Mouse (Mus musculus): ENCODE results near the gene Rgl1.
"Not testable (repeated sequence)": the region's sequence is repeated elsewhere in the genome, so short reads cannot be mapped to it uniquely, and the experiment has no call there.

The Rgl1 gene

DNA sequence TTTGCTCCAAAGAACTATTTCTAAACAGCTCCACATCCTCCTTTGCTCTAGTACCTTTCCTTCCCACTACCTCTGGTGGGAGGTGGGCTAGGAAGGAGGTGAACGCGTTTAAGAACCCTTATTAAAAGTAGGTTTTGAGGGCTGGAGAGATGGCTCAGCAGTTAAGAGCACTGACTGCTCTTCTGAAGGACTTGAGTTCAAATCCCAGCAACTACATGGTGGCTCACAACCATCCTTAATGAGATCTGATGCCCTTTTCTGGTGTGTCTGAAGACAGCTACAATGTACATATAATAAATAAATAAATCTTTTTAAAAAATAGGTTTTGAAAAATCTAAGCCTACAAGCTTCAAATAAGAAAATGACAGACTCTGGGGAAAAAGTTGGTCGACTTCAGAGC is 19.3 kb upstream of the Rgl1 start:
- DNase-seq (ENCODE audit: low spot score in 2 of 2) = not testable (repeated sequence)

DNA sequence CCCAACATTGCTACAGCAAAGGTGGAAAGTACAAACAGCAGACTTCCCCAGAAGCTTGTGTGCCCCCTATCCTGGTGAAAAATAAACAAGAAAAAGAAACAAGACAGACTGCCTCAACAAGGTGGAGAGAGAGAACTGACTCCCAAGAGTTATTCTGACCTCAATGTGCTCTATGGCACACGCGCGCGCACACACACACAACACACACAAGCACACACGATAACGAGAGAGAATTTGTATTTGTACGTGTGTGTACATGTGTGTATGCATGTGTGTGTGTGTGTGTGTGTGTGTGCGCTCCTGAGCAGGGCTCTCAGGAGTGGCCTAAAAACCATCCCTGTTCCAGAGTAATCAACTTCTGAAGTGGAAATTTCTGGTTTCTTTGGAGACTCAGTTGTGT is 18.5 kb upstream of the Rgl1 start:
- DNase-seq (ENCODE audit: low spot score in 2 of 2) = no peak

GRCm38 (mm10) chr1:152779071-152779737 is 13.1 kb upstream of the Rgl1 start:
- peak in 1 of 2 experiments; percentile 39 for DNase-seq (ENCODE audit: low spot score in 2 of 2)

DNA sequence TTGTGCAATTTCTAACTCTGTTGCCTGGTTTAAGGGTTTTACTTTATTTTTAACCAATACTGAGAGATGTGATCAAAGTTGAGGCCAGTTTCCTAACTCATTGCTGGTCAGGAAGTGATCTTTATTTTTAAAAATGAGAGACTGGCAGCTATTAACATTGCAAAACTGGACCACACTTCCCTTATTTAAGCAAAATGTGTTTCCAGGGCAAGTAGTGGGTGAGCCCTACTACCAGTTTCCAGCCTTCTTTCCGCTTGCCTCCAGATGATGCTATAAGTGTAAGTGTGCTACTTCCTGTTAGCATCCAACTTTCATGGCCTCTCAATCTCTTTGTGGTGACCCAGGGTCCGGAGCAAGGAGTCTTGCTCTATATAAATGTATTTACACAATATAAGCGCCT is 8.4 kb upstream of the Rgl1 start:
- DNase-seq (ENCODE audit: low spot score in 2 of 2) = not testable (repeated sequence)

- peak in 1 of 2 experiments; percentile 31 for DNase-seq (ENCODE audit: low spot score in 2 of 2)
These were observed 4.9 kb upstream of the Rgl1 start for GRCm38 (mm10) chr1:152771016-152771415.

GRCm38 (mm10) chr1:152767749-152768488 is 1.8 kb upstream of the Rgl1 start:
- DNase-seq (ENCODE audit: low spot score in 2 of 2) = peak; percentile 76 to 77

DNA sequence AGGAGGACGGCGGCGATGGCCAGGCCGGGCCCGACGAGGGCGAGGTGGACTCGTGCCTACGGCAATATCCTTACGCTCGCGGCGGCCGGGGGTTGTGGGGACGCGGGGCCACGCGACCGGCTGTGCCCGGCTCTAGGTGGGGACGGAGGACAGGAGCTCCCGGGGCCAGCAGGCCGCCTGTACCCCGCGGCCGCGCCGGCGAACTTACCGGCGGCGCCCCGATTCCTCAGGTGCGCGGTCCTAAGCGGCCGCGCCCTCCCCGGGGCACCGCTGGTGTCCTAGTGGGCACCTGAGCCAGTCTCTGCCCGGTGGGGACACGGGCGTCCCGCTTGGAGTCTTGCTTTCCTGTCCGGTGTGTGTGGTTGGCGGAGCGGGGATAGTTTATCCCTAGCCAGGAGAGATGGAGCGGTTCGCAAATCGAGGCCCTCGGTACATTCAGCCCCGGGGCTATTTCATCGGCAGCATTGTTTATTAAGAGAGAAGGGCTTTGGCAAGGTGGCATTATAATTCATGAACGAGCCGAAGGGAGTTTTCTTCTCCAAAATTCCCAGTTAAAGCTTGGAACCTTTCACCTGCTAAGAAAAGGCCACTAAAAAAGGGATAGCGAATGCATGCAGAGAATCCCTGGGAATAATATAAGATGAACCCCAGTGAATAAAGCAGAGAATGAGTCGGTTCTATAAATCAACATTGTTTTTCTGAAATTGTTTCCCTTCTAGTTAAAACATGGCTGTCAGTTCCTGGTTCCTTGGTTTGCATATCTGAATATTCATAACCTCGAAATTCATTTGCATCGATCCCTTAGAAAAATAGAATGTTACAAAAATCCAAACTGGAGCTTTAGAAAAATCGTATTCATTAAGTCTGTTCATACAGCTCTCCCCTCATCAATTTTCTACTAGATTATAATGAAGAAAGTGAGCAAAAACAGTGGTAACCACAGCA is 925 bp upstream of the Rgl1 start:
- no peak for DNase-seq (ENCODE audit: low spot score in 2 of 2)

DNA sequence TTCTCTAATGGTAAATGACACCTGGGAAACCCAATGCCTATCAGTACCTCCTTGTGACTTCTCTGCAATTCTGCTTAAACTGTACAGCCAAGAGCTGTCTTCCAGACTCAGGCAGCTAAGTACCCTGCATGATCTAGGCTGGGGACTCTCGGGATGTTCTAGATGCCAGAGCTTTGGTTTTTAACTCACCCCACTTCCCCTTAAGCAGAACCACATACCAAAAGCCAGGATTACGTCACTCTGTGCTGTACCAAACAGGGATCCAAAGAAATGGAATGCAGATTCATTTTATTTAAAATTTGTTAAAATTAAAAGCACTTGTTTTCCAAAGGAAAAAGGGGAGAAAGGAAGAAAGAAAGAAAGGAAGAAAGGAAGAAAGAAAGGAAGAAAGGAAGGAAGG is 4.4 kb downstream of the Rgl1 start:
- DNase-seq (ENCODE audit: low spot score in 2 of 2) = no peak

GRCm38 (mm10) chr1:152750312-152750965 is 15.7 kb downstream of the Rgl1 start, which contains the start of gene Apobec4:
Apobec4 (plus strand) TSS chr1:152750551.
- peak; percentile 38 to 60 for DNase-seq (ENCODE audit: low spot score in 2 of 2)

DNA sequence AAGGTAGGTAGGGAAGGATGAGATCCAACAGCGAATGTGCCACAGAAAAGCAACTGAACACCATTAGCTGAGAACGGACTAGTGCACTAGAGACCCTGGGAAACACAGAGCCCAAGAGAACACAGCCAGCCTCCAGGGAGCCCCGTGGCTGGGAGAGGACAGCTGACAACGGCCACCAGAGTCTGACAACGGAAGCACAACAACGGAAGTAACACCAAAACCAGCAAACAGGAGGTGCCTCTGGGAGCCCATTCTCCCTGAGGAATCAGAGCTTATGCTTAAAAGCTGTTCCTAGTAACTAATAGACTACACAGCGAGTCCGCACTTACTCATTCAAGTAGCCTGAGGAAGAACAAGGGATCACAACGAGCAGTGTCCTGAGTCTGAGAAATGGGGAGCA is 16.9 kb downstream of the Rgl1 start:
- no peak for DNase-seq (ENCODE audit: low spot score in 2 of 2)

DNA sequence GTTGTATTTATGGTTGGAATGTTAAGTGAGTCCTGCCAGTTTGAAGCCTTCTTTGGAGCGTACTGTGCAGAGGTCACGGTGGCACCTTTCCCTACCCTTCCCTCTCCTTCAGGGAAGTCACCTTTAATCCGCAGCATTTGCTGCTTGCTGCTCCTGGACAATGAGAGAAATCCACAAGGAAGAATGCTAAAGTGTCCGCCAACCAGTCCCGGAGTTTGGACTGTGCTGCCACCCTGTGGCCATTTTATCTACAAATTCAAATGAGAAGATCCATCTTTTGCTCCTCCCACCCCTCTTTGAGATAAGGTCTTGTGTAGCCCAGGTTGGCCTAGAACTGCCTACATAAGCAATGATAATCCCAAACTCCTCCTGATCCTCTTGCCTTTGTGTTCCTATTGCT is 19.7 kb downstream of the Rgl1 start:
- DNase-seq (ENCODE audit: low spot score in 2 of 2) = peak; percentile 55 to 67

DNA sequence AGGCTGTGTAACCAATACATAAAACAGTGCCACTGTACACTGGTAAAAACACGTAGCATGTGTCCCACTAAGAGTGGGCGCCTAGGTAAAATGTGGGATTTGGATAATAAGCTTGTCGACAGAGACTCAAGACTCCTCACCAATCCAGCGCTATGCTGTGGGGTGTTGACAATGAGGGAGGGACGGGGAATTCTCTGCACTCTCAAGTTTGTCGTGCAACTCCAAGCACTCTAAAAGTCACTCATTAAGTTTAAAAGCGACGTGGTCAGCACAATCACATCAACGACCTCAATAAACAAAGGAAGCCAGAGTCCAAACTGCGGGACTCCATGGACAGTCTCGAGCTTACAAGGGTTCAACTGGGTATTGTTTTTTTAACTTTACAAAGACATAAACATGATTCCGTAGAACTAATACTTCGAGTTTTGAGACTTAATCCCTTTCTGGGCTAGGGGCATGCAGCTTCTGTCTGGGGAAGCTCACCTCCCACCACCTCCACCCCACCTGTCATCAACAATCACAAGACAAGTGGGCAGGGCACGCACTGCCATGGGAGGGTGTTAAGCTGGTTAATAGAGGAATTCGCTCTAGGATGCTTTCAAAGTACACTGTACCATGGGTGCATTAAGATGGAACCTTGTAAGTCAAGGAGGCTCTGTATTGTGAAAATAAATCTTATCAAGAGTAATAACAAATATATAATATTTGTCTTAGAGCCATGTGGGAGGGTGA is 22.9 kb downstream of the Rgl1 start:
- DNase-seq (ENCODE audit: low spot score in 2 of 2) = no peak

DNA sequence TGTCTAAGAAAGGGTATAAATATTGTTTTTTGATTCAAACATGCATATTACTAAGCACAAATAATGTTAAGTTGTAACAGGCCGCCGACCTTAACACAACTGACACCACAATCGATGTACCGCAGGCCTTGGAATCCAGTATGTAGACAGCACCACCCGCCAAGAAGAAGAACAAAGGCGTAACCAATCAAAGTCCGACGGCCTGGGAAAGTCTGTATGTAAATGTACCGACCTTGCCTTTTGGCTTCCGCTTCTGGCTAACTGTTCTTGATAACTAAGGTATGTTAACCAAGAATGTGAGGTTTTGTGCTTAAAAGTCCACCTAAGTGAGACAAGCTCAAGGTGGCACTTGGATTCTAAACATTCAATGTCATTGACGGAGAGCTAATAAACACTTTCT is 26.8 kb downstream of the Rgl1 start:
- DNase-seq (ENCODE audit: low spot score in 2 of 2) = no peak

DNA sequence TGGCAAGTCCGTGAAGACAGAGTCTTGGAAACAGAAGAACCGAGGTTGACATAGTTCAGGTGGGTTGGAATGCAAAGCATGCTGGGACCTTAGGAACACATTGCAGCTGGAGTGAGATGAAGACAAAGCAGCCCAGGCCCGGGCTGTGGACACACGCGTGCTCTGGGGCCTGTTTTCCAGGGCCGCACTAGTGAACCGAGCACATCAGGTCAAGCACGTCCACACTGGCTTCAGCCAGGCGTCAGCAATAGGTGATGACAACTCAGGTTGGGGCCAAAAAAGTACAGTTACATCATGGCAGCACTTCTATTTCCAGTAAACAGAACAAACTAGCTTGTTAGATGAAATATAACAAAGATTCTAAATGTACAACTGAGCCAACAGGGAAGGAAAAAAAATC is 27.4 kb downstream of the Rgl1 start:
- no peak for DNase-seq (ENCODE audit: low spot score in 2 of 2)

DNA sequence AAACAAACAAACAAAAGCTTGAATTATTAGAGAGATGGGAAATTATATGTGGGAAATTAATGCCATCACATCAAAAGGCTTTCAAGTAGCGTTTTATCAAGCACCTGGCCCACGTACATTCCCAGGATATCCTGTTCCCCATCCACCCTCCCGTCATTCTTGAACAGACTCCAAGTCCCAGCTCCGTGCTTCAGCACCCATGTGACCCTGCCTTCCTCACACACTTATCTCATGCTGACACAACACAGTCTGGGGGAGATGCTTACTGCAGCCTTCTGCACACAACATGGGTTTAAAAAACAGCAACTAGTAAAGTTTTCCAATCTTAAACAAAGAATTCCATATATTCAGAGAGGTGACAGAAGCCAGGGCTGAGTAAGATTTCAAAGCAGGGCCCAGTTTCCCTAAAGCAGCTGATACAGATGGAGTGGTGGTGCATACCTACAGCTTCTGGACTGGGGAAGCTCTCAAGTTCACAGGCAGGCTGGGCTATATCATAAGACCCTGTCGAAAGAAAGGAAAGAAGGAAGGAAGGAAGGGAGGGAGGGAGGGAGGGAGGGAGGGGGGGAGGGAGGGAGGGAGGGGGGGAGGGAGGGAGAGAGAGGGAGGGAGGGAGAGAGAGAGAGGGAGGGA is 38.4 kb downstream of the Rgl1 start:
- no peak for DNase-seq (ENCODE audit: low spot score in 2 of 2)

GRCm38 (mm10) chr1:152726095-152726494 is 40.1 kb downstream of the Rgl1 start:
- no peak for DNase-seq (ENCODE audit: low spot score in 2 of 2)

GRCm38 (mm10) chr1:152724286-152724685 is 41.9 kb downstream of the Rgl1 start:
- DNase-seq (ENCODE audit: low spot score in 2 of 2) = no peak

- no peak for DNase-seq (ENCODE audit: low spot score in 2 of 2)
These were observed 44.5 kb downstream of the Rgl1 start for GRCm38 (mm10) chr1:152721535-152722198.

GRCm38 (mm10) chr1:152720969-152721368 is 45.2 kb downstream of the Rgl1 start:
- no peak for DNase-seq (ENCODE audit: low spot score in 2 of 2)

DNA sequence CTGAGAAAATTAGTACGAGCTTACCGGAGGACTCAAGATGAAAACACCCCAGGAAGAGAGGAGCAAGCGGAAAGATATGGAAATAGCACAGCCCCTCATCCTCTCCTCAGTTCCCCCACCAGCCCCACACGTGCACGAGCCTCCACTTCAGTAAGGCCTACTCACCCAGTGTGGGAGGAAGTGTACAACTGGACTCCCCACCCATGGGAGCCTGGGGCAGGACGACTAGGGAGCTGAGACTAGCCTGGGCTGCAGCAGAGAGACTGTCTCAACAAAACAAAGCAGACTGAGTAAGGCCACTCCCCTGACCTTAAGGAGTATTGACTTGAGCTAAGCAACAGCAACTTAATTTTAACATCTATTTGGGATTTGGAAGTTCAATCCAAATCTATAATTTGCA is 48.0 kb downstream of the Rgl1 start:
- no peak for DNase-seq (ENCODE audit: low spot score in 2 of 2)

Measured in right cerebral cortex, postnatal 36 days (tissue).